Mouse (Mus musculus) bone marrow, adult 2 months (tissue): ENCODE data around the gene Rex1bd.

Experiments
- CTCF ChIP-seq: fragments of 200-500 bp; IDR thresholded peaks from 2 replicates; pipeline ENCODE4 v1.5.1; 2011; ENCODE audit warnings: low read length, control low read depth; ENCODE audit not compliant: control insufficient read depth, insufficient read depth
- POLR2A ChIP-seq: fragments of 200-500 bp; IDR thresholded peaks from 2 replicates; pipeline ENCODE4 v1.6.1; 2011; ENCODE audit warnings: low read depth, mild to moderate bottlenecking, control low read depth, low read length, borderline replicate concordance; ENCODE audit not compliant: control insufficient read depth

DNA sequence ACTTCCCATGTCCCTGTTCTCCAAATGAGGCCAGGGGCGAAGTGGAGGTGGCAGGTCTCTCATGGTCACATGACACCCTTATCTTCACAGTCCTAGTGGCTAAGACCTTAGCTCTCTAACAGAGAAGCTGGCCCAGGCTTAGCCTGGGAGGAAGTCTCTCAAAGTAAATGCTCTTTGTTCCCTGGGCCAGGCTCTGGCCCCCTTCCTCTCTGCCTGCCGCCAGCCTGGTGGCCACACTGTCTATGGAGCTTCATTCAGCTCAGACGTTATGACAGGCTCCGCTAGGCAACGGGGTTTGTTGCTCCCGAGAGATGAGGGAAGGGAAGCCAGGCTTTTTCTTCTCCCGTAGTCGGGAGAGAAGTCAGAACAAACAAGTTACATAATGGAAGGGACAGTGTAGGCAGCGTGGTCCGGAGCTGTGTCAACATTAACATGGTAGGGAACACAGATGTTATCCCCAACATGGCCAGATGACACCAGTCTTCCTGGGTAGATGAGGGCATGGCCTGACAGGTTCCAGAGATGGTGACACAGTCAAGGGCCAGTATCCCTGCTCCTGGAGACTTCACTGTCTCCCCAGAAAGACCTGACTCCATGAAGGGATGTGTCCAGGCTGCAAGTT lies 37.1 kb downstream of the Rex1bd start:
- TF ChIP-seq CTCF, result no peak
- TF ChIP-seq POLR2A, result no peak
